Mouse (Mus musculus): ENCODE measurements around the gene Ift140. TPM values are rescaled to one million over a fixed set of nuclear protein-coding genes. Genes with fewer than 3 reads are reported as not detected.

Gene Ift140
- polyA plus RNA-seq, 1 experiment from 2014 or later: 25.8 TPM

GRCm38 (mm10) chr17:25082887-25083286 lies 67.0 kb downstream of the Ift140 start:
- Histone ChIP-seq H3K27me3 (ENCODE audit: control insufficient read depth, insufficient read depth, low read length) (no peaks in the 10 kb centered on the region), H3K9me3 (ENCODE audit: control insufficient read depth, low read length) (no peaks in the 10 kb centered on the region), H3K27ac (ENCODE audit: low read depth, low read length) (no peak overlapping the region), H3K4me3 (ENCODE audit: low read depth, low read length) (no peak overlapping the region), H3K9ac (ENCODE audit: low read length) (no peak overlapping the region), H3K4me1 (ENCODE audit: control insufficient read depth, insufficient read depth, low read length) (no peaks in the 10 kb centered on the region), H3K36me3 (ENCODE audit: control insufficient read depth, insufficient read depth, low read length) (no peaks in the 10 kb centered on the region), H3K4me2 (ENCODE audit: low read depth) (no peak overlapping the region)
- ATAC-seq (ENCODE audit: insufficient read depth, low FRiP score, low TSS enrichment): no peak
- no peak for DNase-seq (ENCODE audit: low spot score)
- WGBS: 62% methylated on average over 3 of the region's 3 CpGs

GRCm38 (mm10) chr17:25083444-25083931 lies 67.6 kb downstream of the Ift140 start, which contains the start of gene Tmem204:
TSS of gene Tmem204 (minus strand) at chr17:25083591.
- Histone ChIP-seq H3K9me3 (ENCODE audit: control insufficient read depth, low read length) (no peaks in the 10 kb centered on the region), H3K36me3 (ENCODE audit: control insufficient read depth, insufficient read depth, low read length) (0 out of 2 replicates have a peak, but pooled peaks cover under 1% of the 10 kb centered on the region), H3K4me1 (ENCODE audit: control insufficient read depth, insufficient read depth, low read length) (no peaks in the 10 kb centered on the region), H3K27ac (ENCODE audit: low read depth, low read length) (peak within 1 kb of the TSS; percentile 70), H3K9ac (ENCODE audit: low read length) (no peak within 1 kb of the TSS), H3K4me3 (ENCODE audit: low read depth, low read length) (no peak within 1 kb of the TSS), H3K4me2 (ENCODE audit: low read depth) (0 out of 2 replicates have a peak within 1 kb of the TSS, but pooled peaks have one; percentile 2), H3K27me3 (ENCODE audit: control insufficient read depth, insufficient read depth, low read length) (no peaks in the 10 kb centered on the region)
- DNase-seq (ENCODE audit: low spot score) (peak; percentile 45), ATAC-seq (ENCODE audit: insufficient read depth, low FRiP score, low TSS enrichment) (no peak)
- WGBS: 49% methylated on average over 7 of the region's 7 CpGs

GRCm38 (mm10) chr17:25084835-25085385 lies 69.0 kb downstream of the Ift140 start:
- H3K4me3 ChIP-seq (ENCODE audit: low read depth, low read length): no peak overlapping the region
- 0 out of 2 replicates have a peak, but pooled peaks cover 2% of the 10 kb centered on the region for H3K36me3 ChIP-seq (ENCODE audit: control insufficient read depth, insufficient read depth, low read length)
- ATAC-seq (ENCODE audit: insufficient read depth, low FRiP score, low TSS enrichment): no peak
- H3K9ac ChIP-seq (ENCODE audit: low read length): no peak overlapping the region
- H3K27me3 ChIP-seq (ENCODE audit: control insufficient read depth, insufficient read depth, low read length): no peaks in the 10 kb centered on the region
- no peaks in the 10 kb centered on the region for H3K9me3 ChIP-seq (ENCODE audit: control insufficient read depth, low read length)
- H3K4me1 ChIP-seq (ENCODE audit: control insufficient read depth, insufficient read depth, low read length): no peaks in the 10 kb centered on the region
- H3K4me2 ChIP-seq (ENCODE audit: low read depth): no peak overlapping the region
- no peak for DNase-seq (ENCODE audit: low spot score)
- no peak overlapping the region for H3K27ac ChIP-seq (ENCODE audit: low read depth, low read length)
- 73% methylated on average over 13 of the region's 13 CpGs for WGBS

- no peaks in the 10 kb centered on the region for H3K4me1 ChIP-seq (ENCODE audit: control insufficient read depth, insufficient read depth, low read length)
- H3K27ac ChIP-seq (ENCODE audit: low read depth, low read length): no peak overlapping the region
- H3K9ac ChIP-seq (ENCODE audit: low read length): no peak overlapping the region
- no peak overlapping the region for H3K4me2 ChIP-seq (ENCODE audit: low read depth)
- WGBS: 92% methylated on average over 7 of the region's 7 CpGs
- H3K4me3 ChIP-seq (ENCODE audit: low read depth, low read length): no peak overlapping the region
- no peak for ATAC-seq (ENCODE audit: insufficient read depth, low FRiP score, low TSS enrichment)
- no peak for DNase-seq (ENCODE audit: low spot score)
- H3K9me3 ChIP-seq (ENCODE audit: control insufficient read depth, low read length): no peaks in the 10 kb centered on the region
- H3K27me3 ChIP-seq (ENCODE audit: control insufficient read depth, insufficient read depth, low read length): no peaks in the 10 kb centered on the region
- 0 out of 2 replicates have a peak, but pooled peaks cover 2% of the 10 kb centered on the region for H3K36me3 ChIP-seq (ENCODE audit: control insufficient read depth, insufficient read depth, low read length)
Measured at GRCm38 (mm10) chr17:25086724-25087123, 70.8 kb downstream of the Ift140 start.

GRCm38 (mm10) chr17:25089158-25089557 lies 73.3 kb downstream of the Ift140 start:
- 93% methylated on average over 10 of the region's 10 CpGs for WGBS
- no peak for DNase-seq (ENCODE audit: low spot score)
- Histone ChIP-seq H3K27me3 (ENCODE audit: control insufficient read depth, insufficient read depth, low read length) (no peaks in the 10 kb centered on the region), H3K4me3 (ENCODE audit: low read depth, low read length) (no peak overlapping the region), H3K27ac (ENCODE audit: low read depth, low read length) (no peak overlapping the region), H3K36me3 (ENCODE audit: control insufficient read depth, insufficient read depth, low read length) (0 out of 2 replicates have a peak, but pooled peaks cover 2% of the 10 kb centered on the region), H3K4me1 (ENCODE audit: control insufficient read depth, insufficient read depth, low read length) (no peaks in the 10 kb centered on the region), H3K4me2 (ENCODE audit: low read depth) (no peak overlapping the region), H3K9ac (ENCODE audit: low read length) (no peak overlapping the region), H3K9me3 (ENCODE audit: control insufficient read depth, low read length) (no peaks in the 10 kb centered on the region)
- no peak for ATAC-seq (ENCODE audit: insufficient read depth, low FRiP score, low TSS enrichment)

- no peaks in the 10 kb centered on the region for H3K27me3 ChIP-seq (ENCODE audit: control insufficient read depth, insufficient read depth, low read length)
- WGBS: 94% methylated on average over 10 of the region's 10 CpGs
- ATAC-seq (ENCODE audit: insufficient read depth, low FRiP score, low TSS enrichment): no peak
Measured at GRCm38 (mm10) chr17:25090450-25090849, 74.6 kb downstream of the Ift140 start.

GRCm38 (mm10) chr17:25096221-25096620 lies 80.3 kb downstream of the Ift140 start:
- no peak overlapping the region for H3K4me2 ChIP-seq (ENCODE audit: low read depth)
- H3K27ac ChIP-seq (ENCODE audit: low read depth, low read length): no peak overlapping the region
- H3K9ac ChIP-seq (ENCODE audit: low read length): no peak overlapping the region
- no peak for DNase-seq (ENCODE audit: low spot score)
- no peaks in the 10 kb centered on the region for H3K4me1 ChIP-seq (ENCODE audit: control insufficient read depth, insufficient read depth, low read length)
- H3K4me3 ChIP-seq (ENCODE audit: low read depth, low read length): no peak overlapping the region
- H3K27me3 ChIP-seq (ENCODE audit: control insufficient read depth, insufficient read depth, low read length): no peaks in the 10 kb centered on the region
- H3K36me3 ChIP-seq (ENCODE audit: control insufficient read depth, insufficient read depth, low read length): peaks cover 15% of the 10 kb centered on the region
- WGBS: 90% methylated on average over 2 of the region's 2 CpGs
- H3K9me3 ChIP-seq (ENCODE audit: control insufficient read depth, low read length): no peaks in the 10 kb centered on the region
- ATAC-seq (ENCODE audit: insufficient read depth, low FRiP score, low TSS enrichment): no peak

More at GRCm38 (mm10) chr17:25090450-25090849, 74.6 kb downstream of the Ift140 start:
- no peak overlapping the region for H3K4me2 ChIP-seq (ENCODE audit: low read depth)
- H3K4me1 ChIP-seq (ENCODE audit: control insufficient read depth, insufficient read depth, low read length): no peaks in the 10 kb centered on the region
- H3K9me3 ChIP-seq (ENCODE audit: control insufficient read depth, low read length): no peaks in the 10 kb centered on the region
- 0 out of 2 replicates have a peak, but pooled peaks cover 2% of the 10 kb centered on the region for H3K36me3 ChIP-seq (ENCODE audit: control insufficient read depth, insufficient read depth, low read length)
- no peak overlapping the region for H3K4me3 ChIP-seq (ENCODE audit: low read depth, low read length)
- DNase-seq (ENCODE audit: low spot score): no peak
- no peak overlapping the region for H3K27ac ChIP-seq (ENCODE audit: low read depth, low read length)
- no peak overlapping the region for H3K9ac ChIP-seq (ENCODE audit: low read length)

- WGBS: 92% methylated on average over 6 of the region's 6 CpGs
- Histone ChIP-seq H3K4me1 (ENCODE audit: control insufficient read depth, insufficient read depth, low read length) (no peaks in the 10 kb centered on the region), H3K36me3 (ENCODE audit: control insufficient read depth, insufficient read depth, low read length) (peaks cover 20% of the 10 kb centered on the region), H3K4me2 (ENCODE audit: low read depth) (no peak overlapping the region), H3K9me3 (ENCODE audit: control insufficient read depth, low read length) (no peaks in the 10 kb centered on the region), H3K4me3 (ENCODE audit: low read depth, low read length) (no peak overlapping the region), H3K9ac (ENCODE audit: low read length) (no peak overlapping the region), H3K27me3 (ENCODE audit: control insufficient read depth, insufficient read depth, low read length) (no peaks in the 10 kb centered on the region), H3K27ac (ENCODE audit: low read depth, low read length) (no peak overlapping the region)
- ATAC-seq (ENCODE audit: insufficient read depth, low FRiP score, low TSS enrichment) (no peak), DNase-seq (ENCODE audit: low spot score) (no peak)
Measured at GRCm38 (mm10) chr17:25100052-25100451, 84.2 kb downstream of the Ift140 start.

- ATAC-seq (ENCODE audit: insufficient read depth, low FRiP score, low TSS enrichment): no peak
- no peak overlapping the region for H3K4me3 ChIP-seq (ENCODE audit: low read depth, low read length)
- peaks cover 22% of the 10 kb centered on the region for H3K36me3 ChIP-seq (ENCODE audit: control insufficient read depth, insufficient read depth, low read length)
- H3K27ac ChIP-seq (ENCODE audit: low read depth, low read length): no peak overlapping the region
- DNase-seq (ENCODE audit: low spot score): no peak
- H3K9ac ChIP-seq (ENCODE audit: low read length): no peak overlapping the region
- H3K27me3 ChIP-seq (ENCODE audit: control insufficient read depth, insufficient read depth, low read length): no peaks in the 10 kb centered on the region
- WGBS: 96% methylated on average over 11 of the region's 11 CpGs
- H3K9me3 ChIP-seq (ENCODE audit: control insufficient read depth, low read length): no peaks in the 10 kb centered on the region
- no peaks in the 10 kb centered on the region for H3K4me1 ChIP-seq (ENCODE audit: control insufficient read depth, insufficient read depth, low read length)
- H3K4me2 ChIP-seq (ENCODE audit: low read depth): no peak overlapping the region
Measured at GRCm38 (mm10) chr17:25101338-25101737, 85.5 kb downstream of the Ift140 start.

Measured in neural tube, embryonic 11.5 days (tissue).